Mouse (Mus musculus) kidney, adult 9 months (tissue): ENCODE measurements around the gene Spats1.

Experiments used
- DNase-seq: peaks from one replicate; pipeline ENCODE4 v3.0.0; 2022

Spats1 gene

GRCm38 (mm10) chr17:45474669-45475465 is at the start of gene Spats1:
Gene Spats1, minus strand, starts transcription at chr17:45475415.
- DNase-seq: peak; percentile 35

- no peak for DNase-seq
Observed at GRCm38 (mm10) chr17:45524961-45525360, 49.7 kb upstream of the Spats1 start.

- DNase-seq: no peak
Observed at GRCm38 (mm10) chr17:45523263-45523662, 48.0 kb upstream of the Spats1 start, which contains the start of gene Tcte1. Gene Tcte1, plus strand, starts transcription at chr17:45523434.

GRCm38 (mm10) chr17:45520136-45520535 is 44.9 kb upstream of the Spats1 start:
- DNase-seq: no peak

- no peak for DNase-seq
Observed at GRCm38 (mm10) chr17:45518766-45519475, 43.7 kb upstream of the Spats1 start.

GRCm38 (mm10) chr17:45517549-45518215 is 42.5 kb upstream of the Spats1 start:
- no peak for DNase-seq

- no peak for DNase-seq
Observed at GRCm38 (mm10) chr17:45517135-45517534, 41.9 kb upstream of the Spats1 start.

GRCm38 (mm10) chr17:45516488-45516887 is 41.3 kb upstream of the Spats1 start:
- DNase-seq: peak; percentile 81

GRCm38 (mm10) chr17:45515806-45516205 is 40.6 kb upstream of the Spats1 start:
- no peak for DNase-seq

- no peak for DNase-seq
Observed at GRCm38 (mm10) chr17:45515204-45515726, 40.0 kb upstream of the Spats1 start.

- no peak for DNase-seq
Observed at GRCm38 (mm10) chr17:45511757-45512156, 36.5 kb upstream of the Spats1 start.

GRCm38 (mm10) chr17:45510871-45511270 is 35.7 kb upstream of the Spats1 start:
- DNase-seq: no peak

- peak; percentile 95 for DNase-seq
Observed at GRCm38 (mm10) chr17:45506700-45507189, 31.5 kb upstream of the Spats1 start, which contains the start of gene Aars2. Gene Aars2, plus strand, starts transcription at chr17:45506841.

GRCm38 (mm10) chr17:45505941-45506465 is 30.8 kb upstream of the Spats1 start:
- DNase-seq: no peak

- DNase-seq: no peak
Observed at GRCm38 (mm10) chr17:45503301-45503973, 28.2 kb upstream of the Spats1 start.

GRCm38 (mm10) chr17:45502324-45502723 is 27.1 kb upstream of the Spats1 start:
- DNase-seq: no peak

GRCm38 (mm10) chr17:45500981-45501380 is 25.8 kb upstream of the Spats1 start:
- DNase-seq: no peak

- no peak for DNase-seq
Observed at GRCm38 (mm10) chr17:45499516-45499915, 24.3 kb upstream of the Spats1 start.

- DNase-seq: no peak
Observed at GRCm38 (mm10) chr17:45498397-45498796, 23.2 kb upstream of the Spats1 start.

GRCm38 (mm10) chr17:45495398-45495797 is 20.2 kb upstream of the Spats1 start:
- no peak for DNase-seq

- no peak for DNase-seq
Observed at GRCm38 (mm10) chr17:45490532-45491154, 15.4 kb upstream of the Spats1 start.

GRCm38 (mm10) chr17:45489736-45490135 is 14.5 kb upstream of the Spats1 start:
- no peak for DNase-seq
